Mouse (Mus musculus) frontal cortex, postnatal 25 days (tissue): Measurements from ENCODE around the gene Adh6a.
"Not testable (repeated sequence)": the region's sequence is repeated elsewhere in the genome, so short reads cannot be mapped to it uniquely, and the experiment has no call there.

ENCODE experiments used
- DNase-seq, 2 experiments: peaks; one replicate each; pipeline ENCODE4 v3.0.0; 2022; ENCODE audit warnings: low spot score in 2 of 2

Gene Adh6a

DNA sequence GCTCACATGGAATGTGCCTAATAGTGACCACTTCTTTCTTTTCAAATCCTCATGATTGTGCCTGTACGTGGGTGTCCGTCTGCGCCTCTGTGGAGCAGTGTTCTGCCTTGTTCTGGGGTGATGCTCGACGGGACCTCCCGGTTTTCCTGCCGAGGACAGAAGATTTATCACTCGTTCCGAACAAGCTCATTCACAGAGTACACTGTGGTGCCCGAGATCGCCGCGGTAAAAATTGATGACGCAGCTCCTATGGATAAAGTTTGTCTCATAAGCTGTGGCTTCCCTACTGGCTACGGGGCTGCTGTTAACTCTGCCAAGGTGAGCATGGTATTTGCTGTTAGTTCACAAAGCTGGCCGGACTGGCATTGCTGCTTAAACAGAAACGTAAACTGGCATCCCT is 11.9 kb downstream of the Adh6a start:
- DNase-seq, result no peak

GRCm38 (mm10) chr3:138325466-138325865 is 12.4 kb downstream of the Adh6a start:
- no peak for DNase-seq

DNA sequence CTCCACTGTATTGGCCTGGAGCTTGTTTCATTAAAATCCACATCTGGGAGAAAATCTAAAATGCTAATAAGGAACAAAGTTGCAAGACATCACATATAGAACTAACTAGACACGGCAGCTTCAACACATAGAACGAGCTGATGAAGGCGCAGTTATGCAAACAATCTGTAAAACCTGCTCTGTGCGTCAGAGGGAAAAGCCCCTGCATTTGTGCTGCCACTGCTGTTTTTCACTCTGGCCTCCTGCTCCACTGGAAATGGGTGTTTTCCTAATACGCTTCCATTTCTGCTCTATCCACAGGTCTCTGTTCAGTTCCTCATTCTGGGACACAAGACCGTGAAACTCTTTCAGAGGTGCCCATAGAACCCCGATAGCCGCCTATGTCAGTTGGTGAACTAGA is 20.8 kb downstream of the Adh6a start:
- no peak for DNase-seq

DNA sequence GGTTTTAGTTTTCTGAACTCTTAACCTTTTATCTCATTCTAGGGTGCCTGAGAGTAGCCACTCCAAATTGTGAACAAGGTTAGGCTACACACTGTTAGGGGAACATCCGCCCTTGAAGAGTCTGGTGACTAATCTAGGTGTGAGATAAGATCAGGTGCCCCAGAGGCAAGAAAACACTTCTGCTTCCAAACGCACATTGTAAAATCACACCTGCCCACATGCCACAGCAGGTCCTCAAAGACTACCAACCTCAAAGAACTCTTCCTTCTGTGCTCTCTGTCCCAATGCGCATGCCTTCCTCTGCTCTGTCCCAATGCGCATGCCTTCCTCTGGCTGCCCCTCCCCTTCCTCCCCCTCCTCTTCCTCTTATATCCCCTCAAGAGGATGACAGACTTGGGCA is 21.2 kb downstream of the Adh6a start:
- DNase-seq, result no peak

GRCm38 (mm10) chr3:138335566-138335965 is 22.5 kb downstream of the Adh6a start:
- no peak for DNase-seq

DNA sequence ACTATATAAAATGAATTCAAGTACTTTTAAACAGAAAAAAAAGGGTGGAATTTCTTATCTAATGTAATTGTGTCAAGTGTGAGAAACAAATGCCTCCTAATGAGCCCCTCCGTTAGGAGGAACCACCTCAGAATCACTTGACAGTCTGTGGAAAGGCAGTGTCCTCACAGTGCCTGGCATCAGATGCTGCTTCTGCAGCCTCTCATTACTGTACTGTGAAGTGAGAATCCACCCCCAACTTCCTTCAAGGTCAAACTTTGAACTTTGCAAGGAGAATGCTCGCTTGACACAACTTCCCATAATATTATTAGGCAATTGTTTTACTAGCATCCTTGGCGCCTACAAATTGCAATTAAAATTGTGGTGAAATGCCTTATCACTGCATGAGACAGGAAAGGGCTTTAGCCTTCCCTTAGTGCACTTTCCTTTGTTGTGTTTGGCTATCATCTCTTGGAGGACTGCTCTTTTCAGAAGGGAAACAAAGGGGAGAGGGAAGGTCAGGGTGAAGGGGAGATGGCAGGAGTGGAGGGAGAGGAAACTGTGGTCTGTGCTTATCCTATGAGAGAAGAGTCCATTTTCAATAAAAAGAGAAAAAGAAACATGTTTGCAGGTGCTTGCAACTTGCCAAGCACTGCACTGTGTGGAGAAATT is 23.1 kb downstream of the Adh6a start:
- DNase-seq, result no peak

GRCm38 (mm10) chr3:138341471-138341870 is 28.4 kb downstream of the Adh6a start, which contains the start of gene Adh6b:
Gene Adh6b, plus strand, starts transcription at chr3:138341775.
- DNase-seq, result no peak

DNA sequence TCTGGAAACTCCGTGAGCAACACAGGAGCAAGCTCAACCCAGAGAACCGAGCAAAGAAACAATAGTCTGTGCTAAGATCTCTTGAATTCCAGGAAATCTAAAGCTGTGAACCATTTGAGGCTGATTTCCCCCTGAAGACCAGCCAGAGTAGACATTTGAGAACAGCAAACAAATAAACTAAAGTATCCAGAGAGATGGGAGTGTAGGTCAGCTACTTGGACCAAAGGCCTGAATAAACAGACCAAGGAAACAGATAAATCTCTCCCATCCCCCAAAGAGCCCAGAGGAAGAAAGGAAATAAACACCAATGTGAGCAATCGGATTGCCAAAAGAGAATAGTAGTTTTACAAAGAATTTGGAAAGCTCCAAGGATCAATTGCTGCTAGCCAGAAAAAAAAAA is 34.0 kb downstream of the Adh6a start:
- no peak for DNase-seq

- DNase-seq, result no peak
Measured at GRCm38 (mm10) chr3:138352012-138352809, 39.1 kb downstream of the Adh6a start.

GRCm38 (mm10) chr3:138358856-138359255 is 45.8 kb downstream of the Adh6a start:
- DNase-seq, result no peak

DNA sequence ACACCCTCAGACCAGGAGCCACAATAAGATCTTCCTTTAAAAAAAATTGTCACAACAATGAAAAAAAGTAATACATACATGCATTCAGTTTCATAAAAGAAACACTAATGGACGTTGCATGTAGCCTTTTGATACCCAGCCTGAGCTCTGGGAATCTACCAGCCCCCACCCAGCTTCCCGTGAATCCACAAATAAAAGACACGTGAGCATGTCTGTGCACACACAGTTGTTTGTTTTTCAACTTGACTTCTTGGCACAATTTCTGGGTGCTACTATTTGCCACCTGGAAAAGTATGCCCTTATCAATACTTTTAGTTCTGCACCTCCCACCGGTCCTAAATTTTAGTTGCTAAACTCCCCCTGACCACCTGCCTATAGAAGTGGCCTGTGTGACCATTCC is 47.6 kb downstream of the Adh6a start:
- no peak for DNase-seq

GRCm38 (mm10) chr3:138362920-138363319 is 49.8 kb downstream of the Adh6a start:
- no peak for DNase-seq

GRCm38 (mm10) chr3:138366181-138366580 is 53.1 kb downstream of the Adh6a start:
- DNase-seq, result no peak

DNA sequence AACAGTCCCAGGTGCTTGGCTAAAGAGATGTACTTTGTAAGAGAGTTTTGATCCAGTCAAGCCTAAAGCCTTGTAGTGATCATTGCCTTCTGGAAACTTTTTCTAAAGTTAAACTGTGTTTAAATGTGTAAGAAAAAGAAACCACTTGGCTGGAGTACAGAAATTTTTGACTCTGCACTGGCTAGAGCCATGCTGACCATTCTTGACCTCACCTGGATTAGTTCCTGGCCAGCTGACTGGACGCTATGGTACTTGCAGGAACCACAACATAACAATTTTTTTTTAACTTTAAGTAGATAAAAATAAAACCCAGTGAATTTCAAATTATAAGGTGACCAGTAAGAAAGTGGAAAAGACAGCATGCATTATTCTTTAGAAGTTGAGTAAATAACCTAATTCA is 56.5 kb downstream of the Adh6a start:
- no peak for DNase-seq

- not testable (repeated sequence) for DNase-seq
Measured at GRCm38 (mm10) chr3:138370289-138370688, 57.2 kb downstream of the Adh6a start.

GRCm38 (mm10) chr3:138373920-138374319 is 60.8 kb downstream of the Adh6a start:
- no peak for DNase-seq

DNA sequence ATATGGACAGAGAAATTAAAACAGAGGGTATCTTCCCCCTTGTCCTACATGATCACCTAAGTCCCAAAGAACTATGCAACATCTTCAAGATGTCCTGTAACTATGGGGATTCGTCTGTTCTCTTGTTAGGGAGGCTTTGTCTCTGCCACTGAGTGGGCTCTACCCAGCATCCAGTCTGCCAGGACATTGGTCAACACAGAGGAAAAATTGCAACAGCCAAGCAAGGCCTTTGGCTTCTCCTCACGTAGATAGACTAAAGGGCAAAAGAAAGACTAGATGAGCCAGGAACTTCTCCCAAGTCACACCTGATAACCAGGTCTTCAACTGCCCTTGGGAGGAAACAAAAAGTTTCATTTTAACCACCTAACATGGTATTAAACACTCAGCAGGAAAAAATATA is 62.1 kb downstream of the Adh6a start:
- no peak for DNase-seq
